Mouse (Mus musculus) hindbrain, postnatal 0 days (tissue): ENCODE data around the gene Iqcf5. TPM values are rescaled to one million over a fixed set of nuclear protein-coding genes. Genes with fewer than 3 reads are reported as not detected.

ENCODE experiments used
- ATAC-seq: fragments of 200-750 bp; cut with Nextera tagmentation; 2 replicates; pipeline ENCODE4 v1.8.0; 2017; ENCODE audit warnings: mild to moderate bottlenecking, moderate TSS enrichment, moderate library complexity
- DNase-seq: peaks from one replicate; pipeline ENCODE4 v3.0.0-alpha.2; 2015; ENCODE audit warnings: low spot score
- H3K27ac ChIP-seq: fragments of 300-500 bp; sonication (generic); 2 replicates; pipeline ENCODE4 v1.5.1; 2014; ENCODE audit warnings: mild to moderate bottlenecking
- H3K27me3 ChIP-seq: fragments of 300-500 bp; sonication (generic); 2 replicates; pipeline ENCODE4 v1.6.1; 2014; ENCODE audit warnings: low read length, mixed read lengths; ENCODE audit not compliant: insufficient read depth
- H3K36me3 ChIP-seq: fragments of 300-500 bp; sonication (generic); 2 replicates; pipeline ENCODE4 v1.6.1; 2014; ENCODE audit warnings: low read length, mixed read lengths; ENCODE audit not compliant: insufficient read depth
- H3K4me1 ChIP-seq: fragments of 300-500 bp; sonication (generic); 2 replicates; pipeline ENCODE4 v1.6.1; 2014; ENCODE audit warnings: antibody characterized with exemption, low read length, mixed read lengths; ENCODE audit not compliant: insufficient read depth
- H3K4me2 ChIP-seq: fragments of 300-500 bp; sonication (generic); 2 replicates; pipeline ENCODE4 v1.6.1; 2014; ENCODE audit warnings: low read depth, mild to moderate bottlenecking, low read length, moderate library complexity, mixed read lengths
- H3K4me3 ChIP-seq: fragments of 300-500 bp; sonication (generic); 2 replicates; pipeline ENCODE4 v1.5.1; 2014; ENCODE audit warnings: low read length
- H3K9ac ChIP-seq: fragments of 300-500 bp; sonication (generic); replicated peaks from 2 replicates; pipeline ENCODE4 v1.6.1; 2014; ENCODE audit warnings: mild to moderate bottlenecking, low read length, moderate library complexity, mixed read lengths
- H3K9me3 ChIP-seq: fragments of 300-500 bp; sonication (generic); 2 replicates; pipeline ENCODE4 v1.6.1; 2016; ENCODE audit warnings: low read length, mixed read lengths
- CTCF ChIP-seq: IDR thresholded peaks from 2 replicates; pipeline ENCODE4 v1.5.1; 2016; ENCODE audit warnings: antibody characterized with exemption, control low read depth, low read depth
- WGBS: fragments of 180-500 bp; shearing (Covaris S2); extraction: QIAGEN DNeasy Blood & Tissue Kit; methylation state at CpG from one replicate; pipeline ENCODE4 v1.1.7; 2014; 5-methylcytosine and 5-hydroxymethylcytosine counted together
- polyA plus RNA-seq: library from polyadenylated mRNA; unstranded; fragments of >200 nt; fragmentation: Nextera tagmentation; extraction: Ambion mirVana; gene quantifications from 2 replicates; pipeline ENCODE4 v1.2.1, GENCODE M21; 2015
- total RNA-seq: library from RNA; depleted of rRNA; stranded (reverse); fragments of >200 nt; gene quantifications from 2 replicates; pipeline ENCODE4 v1.2.3, GENCODE M21; 2014

Iqcf5 gene
- total and polyA plus RNA-seq, 2 experiments from 2014 or later, result not detected

DNA sequence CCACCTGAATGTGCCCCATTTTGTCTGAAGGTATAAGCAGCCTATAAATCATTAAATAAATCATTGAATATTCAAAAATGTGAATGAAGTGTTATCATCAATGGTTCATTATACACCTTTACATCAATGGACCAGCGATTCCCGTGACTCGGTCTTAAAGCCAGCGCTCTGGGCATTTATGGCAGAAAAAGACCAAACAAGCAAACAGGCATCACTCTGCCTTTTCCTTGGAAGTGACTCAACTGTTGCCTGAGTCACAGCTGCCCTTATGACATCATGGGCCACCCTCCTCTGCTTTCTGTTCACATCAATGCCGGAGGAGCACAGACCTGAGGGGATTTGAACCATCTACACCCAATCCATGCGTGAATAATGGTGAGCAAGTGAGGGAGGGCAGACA, 14.7 kb upstream of the Iqcf5 start, which contains the start of gene Iqcf1:
Gene Iqcf1 (plus strand): TSS at position 301 of the 400 bp plus-strand sequence.
- 93% methylated on average over 6 of the region's 6 CpGs for WGBS
- Histone ChIP-seq H3K27me3 (no peaks in the 10 kb centered on the region), H3K4me3 (no peak within 1 kb of the TSS), H3K36me3 (no peaks in the 10 kb centered on the region), H3K4me1 (no peaks in the 10 kb centered on the region), H3K9me3 (no peaks in the 10 kb centered on the region), H3K27ac (no peak within 1 kb of the TSS), H3K9ac (no peak within 1 kb of the TSS), H3K4me2 (no peak within 1 kb of the TSS)
- no peak for TF ChIP-seq CTCF
- ATAC-seq (no peak), DNase-seq (no peak)

- no peak overlapping the region for H3K4me2 ChIP-seq
- H3K36me3 ChIP-seq, result no peaks in the 10 kb centered on the region
- H3K9me3 ChIP-seq, result no peaks in the 10 kb centered on the region
- H3K27ac ChIP-seq, result no peak overlapping the region
- no peaks in the 10 kb centered on the region for H3K27me3 ChIP-seq
- no peak overlapping the region for H3K9ac ChIP-seq
- H3K4me3 ChIP-seq, result no peak overlapping the region
- no peaks in the 10 kb centered on the region for H3K4me1 ChIP-seq
- TF ChIP-seq CTCF, result no peak
- DNase-seq, result no peak
- no peak for ATAC-seq
- 84% methylated on average over 22 of the region's 22 CpGs for WGBS
Measured at GRCm38 (mm10) chr9:106501846-106502245, 12.5 kb upstream of the Iqcf5 start.

DNA sequence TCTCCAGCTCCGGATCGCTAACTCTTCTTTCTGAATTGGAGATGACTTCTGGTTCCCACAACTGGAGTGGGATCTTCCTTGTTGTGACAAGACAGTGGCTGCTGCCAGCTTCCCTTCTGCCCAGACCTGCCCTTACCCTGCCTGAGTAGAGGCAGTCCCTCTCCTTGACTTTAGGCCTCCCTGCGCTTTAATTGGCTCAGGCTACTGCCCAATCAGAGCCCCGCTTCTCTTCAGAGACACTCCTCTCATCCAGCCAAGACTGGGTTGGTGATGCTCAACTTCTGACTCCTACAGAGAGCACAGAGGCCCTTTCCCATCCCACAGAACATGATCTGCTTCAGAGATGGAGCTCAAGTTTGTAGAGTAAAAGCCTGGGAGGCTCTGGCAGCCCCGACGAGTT, 10.1 kb upstream of the Iqcf5 start:
- no peak for TF ChIP-seq CTCF
- H3K4me2 ChIP-seq, result no peak overlapping the region
- H3K27me3 ChIP-seq, result no peaks in the 10 kb centered on the region
- H3K4me3 ChIP-seq, result no peak overlapping the region
- no peaks in the 10 kb centered on the region for H3K9me3 ChIP-seq
- H3K4me1 ChIP-seq, result no peaks in the 10 kb centered on the region
- DNase-seq (no peak), ATAC-seq (no peak)
- no peak overlapping the region for H3K9ac ChIP-seq
- H3K27ac ChIP-seq, result no peak overlapping the region
- 82% methylated on average over 6 of the region's 6 CpGs for WGBS
- H3K36me3 ChIP-seq, result no peaks in the 10 kb centered on the region

GRCm38 (mm10) chr9:106509356-106509755, 5.0 kb upstream of the Iqcf5 start:
- no peak overlapping the region for H3K4me3 ChIP-seq
- H3K4me1 ChIP-seq, result no peaks in the 10 kb centered on the region
- ATAC-seq (no peak), DNase-seq (no peak)
- no peaks in the 10 kb centered on the region for H3K9me3 ChIP-seq
- H3K9ac ChIP-seq, result no peak overlapping the region
- H3K27me3 ChIP-seq, result no peaks in the 10 kb centered on the region
- WGBS, result 92% methylated on average over 10 of the region's 10 CpGs
- TF ChIP-seq CTCF, result no peak
- no peaks in the 10 kb centered on the region for H3K36me3 ChIP-seq
- no peak overlapping the region for H3K27ac ChIP-seq
- H3K4me2 ChIP-seq, result no peak overlapping the region

- Histone ChIP-seq H3K4me1 (no peaks in the 10 kb centered on the region), H3K27ac (no peak overlapping the region), H3K36me3 (no peaks in the 10 kb centered on the region), H3K27me3 (no peaks in the 10 kb centered on the region), H3K4me2 (no peak overlapping the region), H3K9me3 (no peaks in the 10 kb centered on the region), H3K9ac (no peak overlapping the region), H3K4me3 (no peak overlapping the region)
- no peak for TF ChIP-seq CTCF
- DNase-seq (peak; percentile 23), ATAC-seq (no peak)
- WGBS, result 57% methylated on average over 13 of the region's 13 CpGs
Measured at GRCm38 (mm10) chr9:106512729-106513450, 1.5 kb upstream of the Iqcf5 start.

GRCm38 (mm10) chr9:106513566-106513965, 807 bp upstream of the Iqcf5 start:
- Histone ChIP-seq H3K4me2 (no peak overlapping the region), H3K4me3 (no peak overlapping the region), H3K27ac (no peak overlapping the region), H3K9ac (no peak overlapping the region), H3K36me3 (no peaks in the 10 kb centered on the region), H3K27me3 (no peaks in the 10 kb centered on the region), H3K4me1 (no peaks in the 10 kb centered on the region), H3K9me3 (no peaks in the 10 kb centered on the region)
- DNase-seq (no peak), ATAC-seq (no peak)
- TF ChIP-seq CTCF, result no peak
- 83% methylated on average over 6 of the region's 6 CpGs for WGBS

GRCm38 (mm10) chr9:106519433-106519832, 5.1 kb downstream of the Iqcf5 start:
- WGBS, result 74% methylated on average over 2 of the region's 2 CpGs

More at GRCm38 (mm10) chr9:106519433-106519832, 5.1 kb downstream of the Iqcf5 start:
- Histone ChIP-seq H3K4me3 (no peak overlapping the region), H3K9ac (no peak overlapping the region), H3K9me3 (no peaks in the 10 kb centered on the region), H3K36me3 (no peaks in the 10 kb centered on the region), H3K4me1 (no peaks in the 10 kb centered on the region), H3K4me2 (no peak overlapping the region), H3K27me3 (no peaks in the 10 kb centered on the region), H3K27ac (no peak overlapping the region)
- ATAC-seq, result no peak
- TF ChIP-seq CTCF, result no peak
- DNase-seq, result no peak
